Mouse (Mus musculus) lung, adult 2 months (tissue): ENCODE data around the gene Arrdc1.

Experiments
- CTCF ChIP-seq: fragments of 200-500 bp; IDR thresholded peaks from 2 replicates; pipeline ENCODE4 v1.5.1; 2011; ENCODE audit warnings: mild to moderate bottlenecking, low read length, control low read depth; ENCODE audit not compliant: insufficient read depth
- POLR2A ChIP-seq: fragments of 200-500 bp; IDR thresholded peaks from 2 replicates; pipeline ENCODE4 v1.6.1; 2011; ENCODE audit warnings: low read depth, mild to moderate bottlenecking, control low read depth, low read length, borderline replicate concordance; ENCODE audit errors: extremely low read depth

DNA sequence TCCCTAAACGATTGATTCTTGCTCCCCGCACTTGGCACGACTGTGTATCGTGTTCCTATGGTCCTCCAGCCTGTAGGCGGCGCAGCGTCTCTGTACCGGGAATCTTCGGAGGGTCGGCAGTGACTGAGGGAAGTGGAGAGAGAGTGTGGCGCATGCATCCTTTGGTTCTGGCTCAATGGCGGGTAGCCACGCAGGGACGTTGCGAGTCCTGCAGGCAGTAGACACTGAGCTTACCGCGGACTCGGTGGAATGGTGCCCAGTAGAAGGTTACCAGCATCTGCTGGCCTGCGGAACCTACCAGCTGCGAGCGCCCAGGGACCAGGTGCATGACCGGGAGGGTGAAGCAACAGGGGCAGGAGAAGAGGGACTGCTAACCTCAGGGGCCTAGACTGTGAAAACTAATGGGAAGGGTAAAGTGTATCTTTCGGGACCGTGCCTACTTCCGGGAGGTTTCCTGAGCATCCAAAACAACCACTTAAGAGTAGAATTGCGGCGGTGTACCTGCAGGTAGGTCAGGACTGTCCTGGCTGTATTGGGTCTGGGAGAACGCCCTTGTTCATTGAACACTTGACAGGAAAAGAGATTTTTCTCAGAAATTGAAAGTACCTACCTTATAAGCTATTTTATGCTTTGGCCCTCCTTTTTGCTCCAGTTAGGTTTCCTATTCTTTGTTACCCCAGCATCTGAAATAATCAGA lies 27.4 kb upstream of the Arrdc1 start, which contains the start of gene Dph7:
- peak; percentile 85 for TF ChIP-seq CTCF
- peak; percentile 80; the same call in 1 of the 2 replicates for TF ChIP-seq POLR2A
